Mouse (Mus musculus) thymus, postnatal 10 days (tissue): ENCODE measurements at regions not wholly inside any gene's neighbourhood (a gene's known extent, or its start where the extent isn't known, plus 50 kb on each side); places are given as distances from the start of the nearest gene placed in this dataset.

Experiments
- DNase-seq, 2 experiments: peaks; one replicate each; pipeline ENCODE4 v3.0.0; 2021; ENCODE audit warnings: low spot score in 2 of 2

DNA sequence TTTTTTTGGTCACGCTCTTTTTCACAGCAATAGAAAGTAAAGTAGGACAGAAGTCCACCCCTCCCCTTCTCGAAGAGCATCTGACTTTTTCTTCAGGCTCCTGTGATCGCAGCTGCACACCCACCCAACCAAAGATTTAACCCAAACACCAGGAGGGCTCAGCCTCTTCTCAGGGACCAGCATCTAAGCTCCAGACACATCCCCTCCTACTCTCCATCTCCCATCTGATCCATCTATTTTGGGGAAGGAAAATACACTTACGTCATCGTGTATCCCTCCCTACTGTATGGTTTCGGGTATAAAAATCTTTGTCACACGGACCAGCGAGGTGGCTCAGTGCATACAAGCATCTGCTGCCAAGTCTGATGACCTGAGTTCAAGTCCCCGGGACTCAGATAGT is 284.3 kb downstream of the 3100002H09Rik start:
- no peak for DNase-seq

GRCm38 (mm10) chr4:124323589-124323988 is 287.0 kb downstream of the 3100002H09Rik start:
- no peak for DNase-seq

DNA sequence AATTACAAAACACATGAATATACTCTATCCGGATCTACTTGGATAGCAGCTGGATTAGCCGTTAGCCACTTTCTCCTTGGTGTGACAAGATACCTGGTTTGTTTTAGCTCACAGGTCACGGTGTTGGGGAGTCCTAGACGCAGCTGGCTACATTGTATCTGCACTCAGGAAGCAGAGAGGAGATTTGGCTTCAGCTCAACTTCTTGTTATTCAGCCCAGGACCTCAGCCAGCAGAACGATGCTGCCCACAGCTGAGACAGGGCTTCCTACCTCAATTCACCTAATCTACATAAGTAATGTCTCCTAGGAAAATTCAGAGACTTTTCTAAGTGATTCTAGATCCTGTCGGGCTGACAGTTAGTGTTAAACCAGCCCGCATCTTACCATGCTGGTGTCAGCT is 289.4 kb downstream of the 3100002H09Rik start:
- no peak for DNase-seq

DNA sequence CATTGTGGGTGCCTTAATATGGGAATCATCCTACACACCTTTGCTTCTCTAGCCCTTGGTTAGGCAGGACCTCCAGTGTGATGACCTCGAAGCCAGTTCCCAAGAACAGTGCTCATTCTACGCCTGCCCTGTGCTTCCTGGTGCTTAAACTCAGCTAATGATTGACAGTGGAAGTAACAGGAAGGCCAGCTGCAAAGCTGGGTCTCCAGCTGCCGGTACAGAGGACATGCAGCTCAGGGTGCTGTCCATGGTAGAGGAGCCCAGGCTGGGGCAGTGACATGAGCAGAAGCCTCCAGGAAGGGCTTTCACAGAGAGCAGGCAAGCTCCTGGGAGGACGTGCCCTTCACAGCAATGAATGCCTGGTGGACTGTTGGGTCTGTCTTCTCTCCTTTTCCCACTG is 293.6 kb downstream of the 3100002H09Rik start:
- no peak for DNase-seq

GRCm38 (mm10) chr4:124311657-124312056 is 298.9 kb downstream of the 3100002H09Rik start:
- DNase-seq, result no peak

- DNase-seq, result no peak
These were observed 300.0 kb downstream of the 3100002H09Rik start for GRCm38 (mm10) chr4:124310594-124310993.

- DNase-seq, result no peak
These were observed 304.6 kb downstream of the 3100002H09Rik start for GRCm38 (mm10) chr4:124305871-124306555.

- DNase-seq, result no peak
These were observed 307.7 kb downstream of the 3100002H09Rik start for GRCm38 (mm10) chr4:124302950-124303349.

GRCm38 (mm10) chr4:124298667-124299437 is 311.8 kb downstream of the 3100002H09Rik start:
- DNase-seq, result no peak

- DNase-seq, result no peak
These were observed 318.3 kb downstream of the 3100002H09Rik start for GRCm38 (mm10) chr4:124292254-124292653.

- DNase-seq, result no peak
These were observed 318.8 kb downstream of the 3100002H09Rik start for GRCm38 (mm10) chr4:124291767-124292166.

GRCm38 (mm10) chr4:124287471-124287870 is 323.1 kb downstream of the 3100002H09Rik start:
- DNase-seq, result no peak

- DNase-seq, result no peak
These were observed 331.9 kb downstream of the 3100002H09Rik start for GRCm38 (mm10) chr4:124278681-124279080.

DNA sequence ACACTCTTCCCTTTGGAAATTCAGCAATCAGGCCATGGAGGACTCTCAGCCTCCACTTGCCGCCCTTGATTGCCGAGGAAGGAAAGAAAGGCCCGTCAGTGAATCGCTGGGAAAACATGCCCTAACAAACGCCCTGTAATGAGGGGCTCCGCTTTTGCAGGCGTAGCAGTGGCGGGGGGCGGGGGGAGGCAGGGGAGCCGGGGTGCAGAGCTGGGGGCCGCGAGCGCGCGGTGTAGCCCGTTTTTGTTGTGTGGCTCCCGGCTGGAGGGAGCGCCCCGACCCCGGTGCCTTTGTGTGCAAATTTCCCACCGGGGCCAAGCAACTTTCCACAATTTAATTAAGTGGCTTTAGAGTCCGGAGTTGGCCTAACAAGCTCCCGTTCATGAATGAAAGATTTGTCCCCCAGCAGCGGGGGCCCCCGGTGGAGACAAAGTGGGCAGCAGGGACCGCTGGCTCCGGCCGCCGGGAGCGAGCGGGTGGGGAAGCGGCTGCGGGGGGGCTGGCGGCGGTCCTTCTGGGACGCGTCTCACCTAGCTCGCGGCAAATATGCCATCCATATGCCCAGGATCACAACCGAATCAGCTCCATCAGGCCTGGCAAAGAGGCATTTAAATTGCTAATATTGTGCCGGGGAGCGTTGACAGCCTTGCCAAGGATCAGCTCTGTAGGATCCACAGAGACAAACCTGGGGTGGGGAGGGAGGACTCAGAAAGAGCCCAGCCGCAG is 333.0 kb downstream of the 3100002H09Rik start:
- DNase-seq, result no peak

DNA sequence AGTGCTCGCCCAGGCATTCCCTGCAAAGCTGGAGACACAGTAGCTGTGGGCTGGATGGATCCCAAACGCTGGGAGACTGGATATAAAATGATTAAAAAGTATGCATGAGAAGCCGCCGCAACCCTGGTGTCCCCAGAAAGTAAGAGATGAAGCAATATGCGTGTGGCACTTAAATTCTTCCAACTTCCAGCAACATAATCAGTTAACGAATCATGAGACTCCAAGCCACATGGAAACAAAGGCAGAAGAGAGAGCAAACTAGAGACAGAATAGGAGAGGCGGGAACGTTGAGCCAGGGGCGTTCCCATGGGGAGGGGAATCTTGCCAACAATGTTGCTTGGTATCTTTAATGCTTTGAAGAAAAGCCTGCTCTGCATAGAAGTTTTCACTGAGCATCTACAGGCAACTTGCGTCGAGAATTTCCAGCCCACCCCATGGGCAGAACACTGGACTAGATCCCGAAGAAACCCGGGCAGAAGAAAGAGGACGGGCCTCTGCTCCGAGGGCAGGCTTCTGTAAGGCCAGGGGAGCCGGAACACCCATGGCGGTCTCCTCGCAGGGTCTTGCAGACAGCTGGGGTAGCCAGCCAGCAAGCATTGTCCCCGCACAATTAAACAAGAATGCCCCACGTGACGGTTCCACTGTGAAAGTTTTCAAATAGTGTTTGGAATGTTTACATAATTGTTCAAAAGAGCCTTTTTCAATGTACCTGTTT is 333.7 kb downstream of the 3100002H09Rik start:
- no peak for DNase-seq

DNA sequence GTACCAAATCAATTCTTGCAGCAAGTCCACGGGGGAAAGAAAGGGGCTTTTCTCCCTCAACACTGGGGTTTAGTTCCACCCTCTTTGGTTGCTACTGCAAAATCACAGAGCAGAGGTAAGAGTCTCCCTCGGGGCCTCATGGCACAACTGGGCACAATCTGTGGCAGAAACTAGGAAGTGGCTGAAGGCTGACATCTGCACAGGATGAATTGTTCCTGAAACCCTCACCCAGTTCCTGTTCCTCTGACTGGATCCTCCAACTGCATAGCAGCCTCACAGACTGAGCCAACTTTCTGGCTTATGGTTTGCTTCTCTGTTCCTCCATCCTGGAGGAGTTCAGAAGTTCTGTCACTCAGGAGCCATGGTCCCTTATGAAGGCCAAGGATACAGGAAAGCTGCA is 338.6 kb downstream of the 3100002H09Rik start:
- DNase-seq, result no peak

GRCm38 (mm10) chr4:124268404-124268803 is 342.2 kb downstream of the 3100002H09Rik start:
- DNase-seq, result no peak

DNA sequence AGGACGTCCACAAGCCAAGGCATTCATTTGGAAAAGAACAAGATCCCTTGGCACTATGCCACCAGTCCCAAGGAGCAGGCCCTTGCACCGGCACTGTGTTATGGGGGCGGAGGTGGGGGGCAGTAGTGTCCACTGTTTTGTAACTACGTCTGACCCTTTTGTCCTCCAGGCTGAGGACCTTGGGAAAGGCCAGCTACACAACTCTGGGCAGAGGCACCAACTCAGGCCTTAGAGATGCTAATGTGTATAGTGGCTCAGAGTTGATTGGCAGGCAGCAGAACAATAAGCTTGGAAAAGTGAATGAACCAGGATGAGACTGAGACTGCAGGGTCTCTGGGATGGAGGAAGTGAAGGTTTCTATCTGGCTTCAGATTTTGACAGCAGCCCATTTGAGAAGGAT is 344.0 kb downstream of the 3100002H09Rik start:
- DNase-seq, result no peak

DNA sequence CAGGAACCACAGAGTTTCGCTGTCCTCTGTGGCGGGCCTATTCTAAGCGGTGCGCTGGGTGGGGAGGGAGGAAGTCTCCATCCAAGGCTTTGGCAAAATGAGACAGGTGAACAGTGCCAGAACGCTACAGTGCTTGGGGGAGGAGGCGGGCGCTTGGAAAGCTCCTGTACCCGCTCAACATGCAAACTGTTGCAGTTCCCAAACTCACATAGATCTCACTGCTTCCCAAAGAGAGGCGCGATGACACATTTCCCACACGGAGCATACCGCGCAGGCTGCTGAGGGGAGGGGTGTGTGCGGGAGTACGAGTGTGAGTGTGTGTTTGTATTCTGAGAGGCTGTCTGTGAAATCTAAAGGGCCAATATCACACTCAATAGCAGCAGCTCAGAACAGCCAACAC is 345.1 kb downstream of the 3100002H09Rik start:
- no peak for DNase-seq

GRCm38 (mm10) chr4:124257006-124257405 is 339.2 kb upstream of the 4930535I16Rik start:
- DNase-seq, result no peak

- DNase-seq, result no peak
These were observed 338.7 kb upstream of the 4930535I16Rik start for GRCm38 (mm10) chr4:124256515-124256914.

DNA sequence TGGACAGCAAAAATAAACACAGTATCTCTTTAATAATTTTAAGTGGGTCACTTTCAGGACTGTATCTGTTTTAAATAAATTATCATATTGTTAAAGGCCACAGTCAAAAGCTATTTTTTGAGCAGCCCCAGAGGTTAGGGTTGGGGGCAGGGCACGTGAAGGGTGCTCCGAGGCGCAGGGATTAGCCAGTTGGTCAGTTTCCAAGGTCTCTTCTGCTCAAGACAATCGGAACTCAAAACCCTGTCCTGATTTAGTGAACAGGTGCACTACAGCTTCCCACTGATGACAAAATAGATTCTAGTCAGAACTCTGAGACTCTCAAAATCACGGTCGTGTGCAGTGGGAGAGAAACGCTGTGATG is 337.3 kb upstream of the 4930535I16Rik start:
- DNase-seq, result no peak
